Mouse (Mus musculus) heart, embryonic 13.5 days (tissue): ENCODE data around the gene Hadh. TPM values are rescaled to one million over a fixed set of nuclear protein-coding genes. Genes with fewer than 3 reads are reported as not detected.

Experiments used
- ATAC-seq: fragments of 200-750 bp; cut with Nextera tagmentation; 2 replicates; pipeline ENCODE4 v1.8.0; 2017; ENCODE audit warnings: moderate TSS enrichment; ENCODE audit not compliant: insufficient number of reproducible peaks, low FRiP score, low TSS enrichment; ENCODE audit errors: extremely low read depth
- H3K27ac ChIP-seq: fragments of 300-500 bp; sonication (generic); replicated peaks from 2 replicates; pipeline ENCODE4 v1.5.1; 2015; ENCODE audit warnings: moderate library complexity, mild to moderate bottlenecking, inconsistent platforms
- H3K27me3 ChIP-seq: fragments of 300-500 bp; sonication (generic); replicated peaks from 2 replicates; pipeline ENCODE4 v1.6.1; 2015; ENCODE audit warnings: mild to moderate bottlenecking, inconsistent platforms
- H3K36me3 ChIP-seq: fragments of 300-500 bp; sonication (generic); 2 replicates; pipeline ENCODE4 v1.6.1; 2015; ENCODE audit warnings: mild to moderate bottlenecking, inconsistent platforms
- H3K4me1 ChIP-seq: fragments of 300-500 bp; sonication (generic); 2 replicates; pipeline ENCODE4 v1.6.1; 2015; ENCODE audit warnings: inconsistent platforms
- H3K4me2 ChIP-seq: fragments of 300-500 bp; sonication (generic); 2 replicates; pipeline ENCODE4 v1.6.1; 2015; ENCODE audit warnings: inconsistent platforms, mild to moderate bottlenecking, moderate library complexity
- H3K4me3 ChIP-seq: fragments of 300-500 bp; sonication (generic); 2 replicates; pipeline ENCODE4 v1.5.1; 2015; ENCODE audit warnings: moderate library complexity, mild to moderate bottlenecking, inconsistent platforms
- H3K9ac ChIP-seq: fragments of 300-500 bp; sonication (generic); 2 replicates; pipeline ENCODE4 v1.6.1; 2015; ENCODE audit warnings: inconsistent platforms, mild to moderate bottlenecking, moderate library complexity
- H3K9me3 ChIP-seq: fragments of 300-500 bp; sonication (generic); 2 replicates; pipeline ENCODE4 v1.6.1; 2016; ENCODE audit warnings: inconsistent platforms
- WGBS: fragments of 180-500 bp; shearing (Covaris S2); methylation state at CpG from one replicate; pipeline ENCODE4 v1.1.7; 2015; ENCODE audit warnings: mixed read lengths; 5-methylcytosine and 5-hydroxymethylcytosine counted together
- polyA plus RNA-seq: library from polyadenylated mRNA; unstranded; fragments of >200 nt; fragmentation: Nextera tagmentation; extraction: Ambion mirVana; gene quantifications from 2 replicates; pipeline ENCODE4 v1.2.1, GENCODE M21; 2015

Gene Hadh
- polyA plus RNA-seq, 1 experiment from 2014 or later: 138 TPM

DNA sequence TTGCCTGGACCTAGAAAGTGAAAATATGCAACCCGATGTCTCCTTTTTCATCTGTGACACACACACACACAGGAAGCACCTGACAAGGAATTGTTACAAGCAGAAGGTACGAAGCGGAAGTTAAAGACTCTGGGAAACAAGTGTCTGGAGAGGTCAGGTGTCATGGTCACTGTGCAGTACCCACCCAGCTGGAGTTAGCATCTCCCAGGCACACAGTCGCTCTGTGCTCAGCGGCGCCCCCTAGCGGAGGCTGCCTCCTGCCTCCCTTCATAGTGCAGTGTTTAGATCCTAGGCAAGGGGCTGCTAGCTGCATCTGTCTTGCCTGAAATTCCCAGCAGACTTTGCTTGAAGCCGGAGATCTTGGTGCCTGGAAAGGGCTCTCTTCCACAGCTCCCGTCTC, 57.1 kb downstream of the Hadh start:
- Histone ChIP-seq H3K27me3 (no peaks in the 10 kb centered on the region), H3K9ac (no peak overlapping the region), H3K4me3 (no peak overlapping the region), H3K27ac (no peak overlapping the region), H3K4me1 (peaks cover 9% of the 10 kb centered on the region; the same call in 1 of the 2 replicates), H3K4me2 (no peak overlapping the region), H3K36me3 (no peaks in the 10 kb centered on the region), H3K9me3 (no peaks in the 10 kb centered on the region)
- 64% methylated on average over 9 of the region's 9 CpGs for WGBS
- no peak for ATAC-seq

DNA sequence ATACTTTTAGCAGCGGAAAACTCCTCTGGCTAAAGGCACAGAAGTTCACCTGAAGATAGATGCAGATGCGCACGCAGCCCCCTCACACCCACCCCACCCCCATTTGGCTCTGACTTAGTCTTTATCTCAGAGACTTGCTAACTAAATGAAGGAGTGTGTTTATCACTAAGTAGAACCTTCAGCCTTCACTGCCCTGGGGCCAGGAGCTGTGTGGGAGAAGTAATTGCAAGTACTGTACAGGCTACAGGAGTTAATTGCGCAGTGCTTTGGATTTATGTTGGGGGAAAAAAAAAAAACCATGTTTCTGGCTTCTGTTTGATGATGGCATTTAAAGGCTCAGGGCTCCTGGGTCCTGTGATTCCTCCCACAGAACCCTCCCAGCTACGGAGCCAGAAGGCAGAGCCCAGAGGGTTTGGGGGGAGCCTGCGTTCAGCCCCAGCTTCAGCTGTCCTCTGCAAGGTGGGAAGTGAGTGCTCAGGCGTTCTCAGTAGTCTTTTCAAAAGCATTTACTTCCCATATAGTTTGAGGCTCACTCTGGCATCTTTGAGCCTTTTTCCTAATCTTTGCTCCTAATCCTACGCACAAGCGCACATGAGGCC, 57.7 kb downstream of the Hadh start:
- H3K9me3 ChIP-seq: no peaks in the 10 kb centered on the region
- no peak overlapping the region for H3K4me2 ChIP-seq
- H3K9ac ChIP-seq: no peak overlapping the region
- no peaks in the 10 kb centered on the region for H3K27me3 ChIP-seq
- no peaks in the 10 kb centered on the region for H3K36me3 ChIP-seq
- H3K4me1 ChIP-seq: peaks cover 9% of the 10 kb centered on the region; the same call in 1 of the 2 replicates
- 72% methylated on average over 9 of the region's 9 CpGs for WGBS
- H3K4me3 ChIP-seq: no peak overlapping the region
- ATAC-seq: no peak
- no peak overlapping the region for H3K27ac ChIP-seq

DNA sequence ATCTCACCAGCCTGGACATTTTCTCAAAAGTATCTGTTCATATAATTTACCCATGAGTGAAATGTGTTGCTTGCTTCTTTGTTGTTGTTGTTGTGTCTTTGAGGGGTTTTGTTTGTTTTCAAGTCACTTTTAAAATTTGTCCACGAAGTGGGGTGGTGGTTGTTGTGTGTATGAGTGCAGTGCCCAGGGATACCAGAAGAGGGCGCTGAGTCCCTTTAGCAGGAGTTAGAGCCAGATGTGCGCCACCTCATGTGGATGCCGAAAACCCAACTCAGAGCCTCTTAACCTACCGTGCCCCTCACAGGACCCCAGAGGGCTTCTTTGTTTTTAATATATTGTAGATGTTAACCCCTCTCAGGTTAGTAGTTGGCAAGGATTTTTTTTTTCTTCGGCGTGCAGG, 59.7 kb downstream of the Hadh start:
- no peaks in the 10 kb centered on the region for H3K9me3 ChIP-seq
- H3K27me3 ChIP-seq: no peaks in the 10 kb centered on the region
- H3K9ac ChIP-seq: no peak overlapping the region
- no peaks in the 10 kb centered on the region for H3K36me3 ChIP-seq
- peaks cover 9% of the 10 kb centered on the region; the same call in 1 of the 2 replicates for H3K4me1 ChIP-seq
- H3K4me3 ChIP-seq: no peak overlapping the region
- H3K27ac ChIP-seq: no peak overlapping the region
- 81% methylated on average over 7 of the region's 7 CpGs for WGBS
- no peak for ATAC-seq
- no peak overlapping the region for H3K4me2 ChIP-seq

DNA sequence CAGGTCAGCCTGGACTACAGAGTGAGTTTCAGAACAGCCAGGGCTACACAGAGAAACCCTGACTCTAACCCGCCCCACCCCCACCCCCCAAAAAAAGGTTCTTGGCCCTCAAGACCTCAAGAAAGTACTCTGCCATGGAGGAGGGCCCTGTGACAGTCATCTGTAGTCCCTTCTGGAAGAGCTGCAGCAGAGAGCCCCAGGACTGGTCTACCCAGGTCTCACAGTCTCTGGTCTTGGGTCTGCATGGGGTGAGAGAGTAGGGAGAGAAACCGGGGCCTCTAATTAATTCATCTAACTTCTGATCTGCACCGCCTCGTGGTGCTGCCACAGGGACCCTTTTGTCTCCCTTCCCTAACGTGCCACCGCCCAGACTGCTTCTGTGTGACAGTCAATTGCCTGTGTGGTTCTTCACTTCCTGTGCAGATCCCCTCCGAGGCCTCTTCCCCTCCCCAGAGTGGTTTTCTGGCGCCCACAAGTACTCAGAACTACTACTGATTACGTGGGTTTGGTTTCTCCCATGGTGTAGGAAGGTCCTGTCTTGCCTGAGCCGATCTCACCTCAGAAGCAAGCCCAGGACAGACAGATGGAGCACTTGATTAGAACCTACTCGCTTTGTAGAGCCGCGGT, 63.5 kb downstream of the Hadh start:
- no peak overlapping the region for H3K9ac ChIP-seq
- 65% methylated on average over 13 of the region's 13 CpGs for WGBS
- no peaks in the 10 kb centered on the region for H3K36me3 ChIP-seq
- no peak overlapping the region for H3K4me2 ChIP-seq
- ATAC-seq: no peak; the same call in 1 of the 2 replicates
- H3K27me3 ChIP-seq: no peaks in the 10 kb centered on the region
- no peak overlapping the region for H3K27ac ChIP-seq
- H3K4me1 ChIP-seq: peaks cover 6% of the 10 kb centered on the region; the same call in 1 of the 2 replicates
- H3K9me3 ChIP-seq: no peaks in the 10 kb centered on the region
- H3K4me3 ChIP-seq: no peak overlapping the region

DNA sequence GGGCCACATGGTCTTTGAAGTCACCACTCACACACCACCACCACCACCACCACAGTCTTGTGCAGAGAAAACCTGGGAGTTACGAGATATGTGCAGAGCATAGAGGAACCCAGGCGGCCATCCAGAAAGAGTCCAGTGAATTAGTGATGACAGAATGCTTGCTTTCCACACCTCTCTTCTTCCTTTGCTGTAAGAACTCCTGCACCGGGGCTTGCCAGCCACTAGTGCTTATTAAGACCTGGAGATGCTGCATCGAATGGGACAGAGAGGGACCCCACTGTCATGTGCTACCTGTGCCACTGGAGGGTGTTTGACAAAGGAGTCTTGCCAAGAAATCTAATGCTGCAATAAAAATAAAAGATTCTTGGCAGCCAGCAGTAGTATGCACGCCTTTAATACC, 64.1 kb downstream of the Hadh start:
- 65% methylated on average over 5 of the region's 5 CpGs for WGBS
- no peaks in the 10 kb centered on the region for H3K36me3 ChIP-seq
- H3K27me3 ChIP-seq: no peaks in the 10 kb centered on the region
- H3K4me1 ChIP-seq: 0 out of 2 replicates have a peak, but pooled peaks cover under 1% of the 10 kb centered on the region
- no peak overlapping the region for H3K4me2 ChIP-seq
- H3K27ac ChIP-seq: no peak overlapping the region
- H3K9ac ChIP-seq: no peak overlapping the region
- ATAC-seq: no peak; the same call in 1 of the 2 replicates
- no peaks in the 10 kb centered on the region for H3K9me3 ChIP-seq
- no peak overlapping the region for H3K4me3 ChIP-seq

DNA sequence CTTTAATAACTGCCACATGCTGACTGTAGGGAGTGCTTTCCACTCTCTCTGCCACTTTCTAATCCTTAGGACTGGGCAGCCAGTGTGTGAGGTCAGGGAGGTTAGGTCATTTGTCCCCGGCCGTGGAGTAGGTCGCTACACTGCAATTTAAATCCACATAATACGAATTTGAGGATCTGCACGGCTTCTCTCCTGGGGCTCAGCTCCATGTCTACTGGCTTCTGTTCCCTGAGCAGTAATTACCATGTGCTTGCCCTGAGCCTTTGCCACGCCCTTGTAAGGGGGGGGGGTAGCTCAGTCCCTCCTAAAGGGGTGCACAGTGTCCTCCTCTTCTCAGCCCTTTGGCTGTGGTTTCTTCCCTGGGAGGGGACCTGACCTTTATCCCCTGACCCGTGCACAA, 69.6 kb downstream of the Hadh start:
- H3K4me2 ChIP-seq: no peak overlapping the region
- H3K27ac ChIP-seq: no peak overlapping the region
- H3K4me3 ChIP-seq: no peak overlapping the region
- no peaks in the 10 kb centered on the region for H3K36me3 ChIP-seq
- H3K9ac ChIP-seq: no peak overlapping the region
- no peaks in the 10 kb centered on the region for H3K27me3 ChIP-seq
- H3K9me3 ChIP-seq: no peaks in the 10 kb centered on the region
- no peak for ATAC-seq
- no peaks in the 10 kb centered on the region for H3K4me1 ChIP-seq
- WGBS: 70% methylated on average over 7 of the region's 7 CpGs

DNA sequence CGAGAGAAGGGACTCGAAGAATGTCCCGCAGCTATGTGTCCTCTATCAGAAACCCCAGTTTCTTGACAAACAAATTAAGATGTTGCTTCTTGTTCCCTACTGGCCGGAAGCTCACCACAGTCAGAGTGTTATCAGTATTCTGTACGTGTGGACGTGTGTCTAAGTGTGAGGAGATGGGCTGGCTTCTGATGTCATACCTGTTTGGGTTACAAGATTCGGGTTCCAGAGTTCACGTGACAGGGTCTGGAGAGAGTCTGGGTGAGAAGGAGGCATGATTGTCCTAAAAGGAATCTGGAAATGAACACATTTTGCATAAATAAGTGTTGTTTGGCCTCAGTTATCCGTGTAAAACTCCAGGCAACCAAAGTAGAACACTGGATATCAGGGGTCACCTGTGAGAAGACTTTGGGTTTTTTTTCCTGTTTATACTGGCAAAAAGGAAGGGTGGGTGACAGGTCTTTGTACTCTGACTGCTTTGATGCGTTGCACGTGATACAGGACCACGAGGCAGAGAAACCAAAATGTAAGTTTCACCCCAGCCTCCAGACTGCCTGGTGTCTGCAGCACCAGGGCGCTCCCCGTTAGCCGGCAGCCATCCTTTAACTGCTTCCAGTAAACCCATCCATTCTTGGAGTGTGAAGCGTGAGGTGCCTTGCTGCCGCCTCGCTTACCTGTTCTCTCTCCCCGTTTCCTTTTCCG, 72.2 kb downstream of the Hadh start:
- H3K4me2 ChIP-seq: no peak overlapping the region
- no peak for ATAC-seq
- H3K4me3 ChIP-seq: no peak overlapping the region
- H3K9ac ChIP-seq: no peak overlapping the region
- H3K27ac ChIP-seq: no peak overlapping the region
- H3K4me1 ChIP-seq: no peaks in the 10 kb centered on the region
- H3K36me3 ChIP-seq: no peaks in the 10 kb centered on the region
- 64% methylated on average over 20 of the region's 20 CpGs for WGBS
- no peaks in the 10 kb centered on the region for H3K9me3 ChIP-seq
- no peaks in the 10 kb centered on the region for H3K27me3 ChIP-seq

DNA sequence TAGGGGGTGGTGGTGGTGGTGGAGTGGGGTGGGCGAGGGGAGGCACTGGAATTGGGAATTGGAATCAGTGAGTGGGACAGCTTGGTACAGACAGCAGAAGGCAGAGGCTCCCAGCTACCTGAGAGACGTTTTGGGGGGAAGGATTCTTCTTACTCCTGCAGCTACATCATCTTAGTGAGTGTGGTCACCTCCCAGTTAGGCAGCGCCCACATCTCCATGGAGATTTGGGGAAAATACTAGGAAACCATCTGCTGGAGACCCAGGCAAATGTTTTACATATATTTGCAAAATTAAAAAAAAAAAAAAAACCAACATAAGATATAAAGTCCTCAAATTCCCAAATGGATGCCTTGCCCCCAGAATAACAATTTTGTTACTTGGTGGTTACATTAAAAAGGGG, 72.9 kb downstream of the Hadh start:
- H3K9me3 ChIP-seq: no peaks in the 10 kb centered on the region
- H3K27ac ChIP-seq: no peak overlapping the region
- no peak for ATAC-seq
- 78% methylated on average over 3 of the region's 3 CpGs for WGBS
- no peak overlapping the region for H3K4me3 ChIP-seq
- H3K4me1 ChIP-seq: no peaks in the 10 kb centered on the region
- H3K27me3 ChIP-seq: no peaks in the 10 kb centered on the region
- H3K9ac ChIP-seq: no peak overlapping the region
- H3K36me3 ChIP-seq: no peaks in the 10 kb centered on the region
- H3K4me2 ChIP-seq: no peak overlapping the region

DNA sequence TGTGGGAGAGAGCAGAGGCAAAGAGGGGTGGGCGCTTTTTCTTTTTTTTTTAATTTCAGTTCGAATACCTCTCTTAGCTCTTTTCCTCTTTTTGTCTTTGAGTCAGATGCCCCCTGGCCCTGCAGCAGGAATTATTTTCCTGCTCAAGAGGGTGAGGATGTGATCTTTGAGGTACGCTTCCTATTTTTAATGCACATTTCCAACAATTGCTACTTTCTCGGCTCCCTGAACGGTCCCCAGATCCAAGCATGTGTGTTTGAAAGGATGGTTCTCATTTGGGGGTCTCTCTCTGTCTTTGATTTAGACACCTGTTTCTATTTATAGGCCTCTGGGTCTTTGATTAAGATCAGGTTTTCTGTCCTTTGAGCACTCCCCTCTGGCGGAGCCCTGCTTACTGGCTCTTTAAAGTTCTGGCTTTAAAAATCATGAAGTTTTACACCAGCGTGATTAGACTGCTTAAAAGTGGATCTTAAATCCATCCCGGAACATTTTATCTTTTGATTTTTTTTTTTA, 75.3 kb downstream of the Hadh start:
- Histone ChIP-seq H3K27ac (no peak overlapping the region), H3K27me3 (no peaks in the 10 kb centered on the region), H3K4me3 (no peak overlapping the region), H3K4me2 (no peak overlapping the region), H3K4me1 (no peaks in the 10 kb centered on the region), H3K9me3 (no peaks in the 10 kb centered on the region), H3K9ac (no peak overlapping the region), H3K36me3 (no peaks in the 10 kb centered on the region)
- no peak for ATAC-seq
- 81% methylated on average over 8 of the region's 8 CpGs for WGBS

DNA sequence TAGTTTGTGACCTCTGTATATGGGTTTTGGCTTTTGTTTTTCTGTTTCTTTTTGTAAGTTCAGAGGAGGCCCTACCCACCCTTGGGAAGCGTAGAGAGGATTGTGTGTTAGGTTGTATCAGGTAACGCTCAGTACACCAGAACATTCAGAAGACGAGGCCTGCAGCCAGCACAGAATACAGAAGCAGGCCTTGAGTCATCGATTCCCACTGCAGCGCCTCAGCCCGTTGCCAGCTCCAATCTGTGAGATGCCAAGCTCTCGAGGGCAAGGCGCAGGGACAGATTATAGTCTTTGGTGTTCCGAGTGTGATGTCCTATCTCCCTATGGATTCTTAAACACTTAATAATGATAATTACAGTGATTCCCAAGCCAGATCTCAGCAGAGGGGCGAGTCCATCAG, 75.9 kb downstream of the Hadh start:
- H3K4me1 ChIP-seq: no peaks in the 10 kb centered on the region
- H3K4me3 ChIP-seq: no peak overlapping the region
- no peak overlapping the region for H3K27ac ChIP-seq
- no peaks in the 10 kb centered on the region for H3K9me3 ChIP-seq
- no peaks in the 10 kb centered on the region for H3K27me3 ChIP-seq
- no peaks in the 10 kb centered on the region for H3K36me3 ChIP-seq
- WGBS: 72% methylated on average over 10 of the region's 10 CpGs
- no peak overlapping the region for H3K4me2 ChIP-seq
- no peak for ATAC-seq
- no peak overlapping the region for H3K9ac ChIP-seq

DNA sequence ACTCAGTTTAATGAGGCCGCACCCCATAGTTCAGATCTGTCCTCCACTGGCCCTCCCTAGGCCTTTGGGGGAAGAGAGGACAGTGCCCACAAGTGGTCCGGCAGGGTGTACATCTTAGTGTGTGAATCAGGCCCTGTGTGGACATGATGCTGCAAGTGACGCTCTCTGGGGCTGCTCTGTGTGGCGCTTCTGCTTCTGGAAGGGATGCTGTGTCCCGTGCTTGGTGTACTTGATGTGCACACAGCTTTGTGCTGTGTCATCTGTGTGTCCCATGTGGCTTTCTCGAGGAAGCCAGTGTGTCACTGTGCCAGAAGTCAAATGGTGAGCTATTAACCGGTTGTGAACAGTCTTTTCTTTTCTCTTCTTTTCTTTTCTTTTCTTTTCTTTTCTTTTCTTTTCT, 80.4 kb downstream of the Hadh start:
- no peak for ATAC-seq
- H3K9ac ChIP-seq: no peak overlapping the region
- H3K9me3 ChIP-seq: no peaks in the 10 kb centered on the region
- H3K4me1 ChIP-seq: peaks cover 16% of the 10 kb centered on the region
- no peaks in the 10 kb centered on the region for H3K27me3 ChIP-seq
- no peak overlapping the region for H3K27ac ChIP-seq
- no peaks in the 10 kb centered on the region for H3K36me3 ChIP-seq
- H3K4me3 ChIP-seq: no peak overlapping the region
- no peak overlapping the region for H3K4me2 ChIP-seq
- WGBS: 84% methylated on average over 7 of the region's 7 CpGs
